Mouse (Mus musculus): ENCODE measurements at regions not wholly inside any gene's neighbourhood (a gene's known extent, or its start where the extent isn't known, plus 50 kb on each side); places are given as distances from the start of the nearest gene placed in this dataset.

GRCm38 (mm10) chr11:24804623-24805023 lies 726.8 kb downstream of the Bcl11a start:
- DNase-seq (ENCODE audit: low spot score), result no peak

DNA sequence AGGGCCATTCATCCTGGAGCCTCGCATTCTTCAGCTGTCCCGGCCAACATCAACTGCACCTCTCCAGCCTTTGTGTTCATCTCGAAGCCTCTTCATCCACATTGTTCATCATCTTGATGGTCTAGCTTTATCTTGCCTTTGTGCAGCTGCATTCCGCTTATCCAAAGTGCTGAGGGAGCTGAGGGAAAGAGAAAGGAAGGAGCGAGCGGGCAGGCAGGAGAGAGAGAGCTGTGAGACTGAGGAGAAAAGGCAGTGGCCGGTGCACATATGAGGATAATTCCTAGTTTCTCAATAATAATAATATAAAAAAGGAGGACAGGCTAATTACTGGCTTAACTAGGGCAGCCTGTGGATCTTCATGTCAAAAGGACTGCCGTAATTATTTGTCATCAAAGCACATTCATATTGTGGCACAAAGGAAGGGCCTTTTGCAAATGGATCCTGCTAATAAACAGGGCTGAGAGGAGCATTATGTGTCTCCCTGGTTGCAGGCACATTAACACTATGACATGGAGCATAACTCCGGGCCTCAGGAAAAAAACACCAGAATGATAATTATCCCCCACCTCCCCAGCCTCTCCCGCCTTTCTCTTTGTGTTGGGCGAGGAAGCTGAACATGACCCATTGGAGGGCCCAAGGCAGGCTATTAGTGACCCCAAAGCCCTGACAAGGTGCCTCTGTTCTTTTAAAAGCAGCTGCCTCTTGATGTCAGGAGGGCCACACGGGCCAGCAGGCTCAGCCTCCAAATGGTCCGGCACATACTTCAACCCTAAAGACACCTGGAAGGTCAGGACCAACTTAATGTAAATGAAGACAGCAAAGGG lies 751.9 kb downstream of the Bcl11a start:
- DNase-seq (ENCODE audit: low spot score), result peak; percentile 43

GRCm38 (mm10) chr11:24830484-24830883 lies 752.6 kb downstream of the Bcl11a start:
- DNase-seq (ENCODE audit: low spot score), result no peak

GRCm38 (mm10) chr11:24843839-24844738 lies 766.2 kb downstream of the Bcl11a start:
- no peak for DNase-seq (ENCODE audit: low spot score)

DNA sequence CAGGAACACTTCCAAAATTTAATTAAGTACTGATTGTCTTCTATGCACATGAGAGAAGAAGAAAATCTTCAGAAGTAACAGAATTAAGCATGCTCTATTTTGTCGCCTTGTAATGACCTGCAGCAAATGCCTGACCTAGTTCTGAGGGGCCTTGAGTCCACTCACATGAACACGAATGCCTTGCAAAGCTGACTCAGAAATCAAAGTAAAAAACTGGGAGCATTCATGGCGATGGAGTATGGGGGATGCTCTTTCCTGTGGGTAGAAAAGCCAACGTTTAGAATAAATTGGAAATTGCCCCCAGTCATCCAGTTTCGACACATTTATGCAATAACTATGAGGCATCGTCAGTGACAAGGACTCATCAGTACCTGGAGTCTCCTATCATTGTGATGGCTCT lies 779.1 kb downstream of the Bcl11a start:
- DNase-seq (ENCODE audit: low spot score), result peak; percentile 25

DNA sequence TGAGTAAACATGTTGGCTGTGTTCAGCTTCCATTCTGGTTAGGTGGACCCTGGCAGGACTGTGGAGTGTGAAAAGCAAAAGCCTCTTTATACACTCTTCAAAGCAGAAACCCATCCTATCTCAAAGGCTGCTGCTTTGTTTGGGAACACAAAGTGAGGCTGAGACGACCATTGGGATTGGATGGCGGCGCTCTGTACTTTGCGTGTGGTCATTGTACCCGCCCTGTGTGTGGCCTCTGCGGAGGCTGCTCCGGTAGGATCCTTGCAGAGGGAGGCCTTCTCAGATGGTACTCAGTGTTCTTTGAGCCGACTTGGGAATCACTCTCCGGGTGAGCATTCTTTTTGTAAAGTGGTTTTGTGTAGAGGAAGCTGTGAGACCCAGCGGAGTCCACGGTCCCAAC lies 786.8 kb downstream of the Bcl11a start:
- DNase-seq (ENCODE audit: low spot score), result no peak

DNA sequence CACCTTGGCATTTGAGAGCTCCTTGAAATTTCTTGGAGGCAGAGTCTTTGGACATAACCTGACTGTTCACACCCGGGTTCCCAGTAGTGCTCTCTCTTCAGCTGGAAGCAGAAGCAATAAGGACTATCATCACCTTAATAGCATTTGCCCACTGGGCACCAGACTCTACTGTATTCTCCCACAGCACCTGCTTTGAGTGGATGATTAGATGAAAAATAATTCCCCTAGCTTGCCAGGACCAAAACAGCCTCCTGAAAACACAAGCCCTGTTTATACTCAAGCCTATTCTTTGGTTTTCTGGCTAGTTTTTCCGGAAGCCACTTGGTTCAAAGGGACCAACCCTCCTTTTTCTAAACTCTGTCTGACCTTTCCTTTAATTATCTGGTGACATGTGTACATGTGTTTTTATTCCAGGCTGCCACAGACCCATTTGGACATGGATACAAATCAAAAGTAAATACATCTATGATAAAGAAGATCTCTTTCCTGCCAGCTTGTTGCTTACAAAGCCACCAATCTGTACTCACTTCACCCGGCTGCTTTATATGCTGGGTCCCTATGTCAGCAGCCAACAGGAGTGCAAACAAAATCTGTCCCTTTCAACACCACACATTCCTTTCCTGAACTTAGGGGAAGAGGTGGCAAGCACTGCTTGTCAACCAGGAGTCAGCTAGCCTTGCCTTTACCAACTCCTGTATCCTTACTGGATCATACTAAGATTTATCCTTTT lies 787.4 kb downstream of the Bcl11a start:
- no peak for DNase-seq (ENCODE audit: low spot score)

Data from retina, embryonic 14.5 days (tissue).